Mouse (Mus musculus): ENCODE measurements around the gene Crisp2.
A peak's percentile ranks its signal among the peaks of the same experiment; 100 is the strongest.
"Not testable (repeated sequence)": the region's sequence is repeated elsewhere in the genome, so short reads cannot be mapped to it uniquely, and the experiment has no call there.

Gene Crisp2

DNA sequence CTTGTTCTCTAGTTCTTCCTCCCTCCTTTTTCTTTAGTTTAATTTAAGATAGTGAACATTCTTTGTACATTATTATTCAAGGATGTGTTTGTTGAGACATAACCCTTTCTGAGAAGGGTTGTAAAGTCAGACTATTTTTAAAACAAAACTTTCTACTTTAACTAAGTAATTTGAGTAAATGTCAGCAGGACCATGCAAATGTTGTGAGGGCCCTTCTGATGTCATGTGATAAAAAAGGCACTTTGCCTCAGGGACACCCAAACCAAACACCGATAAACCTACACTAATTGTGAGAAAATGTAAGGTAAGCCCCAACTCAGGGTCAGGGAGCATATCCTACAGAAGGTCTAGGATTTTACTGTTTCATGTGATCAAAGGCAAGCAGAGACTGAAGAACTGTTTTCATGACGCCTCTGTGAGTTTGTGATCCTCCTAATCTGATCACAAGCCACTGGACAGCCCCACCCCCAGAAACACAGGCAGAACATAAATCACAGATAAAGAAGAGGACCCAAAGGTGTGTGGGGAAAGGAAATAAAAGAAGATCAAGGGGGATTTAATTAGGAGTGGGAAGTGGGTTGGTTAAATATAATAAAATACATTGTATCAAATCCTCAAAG is at the start of gene Crisp2:
TSS of gene Crisp2 (minus strand) at position 51 of the 620 bp plus-strand sequence.
- no peak for DNase-seq

DNA sequence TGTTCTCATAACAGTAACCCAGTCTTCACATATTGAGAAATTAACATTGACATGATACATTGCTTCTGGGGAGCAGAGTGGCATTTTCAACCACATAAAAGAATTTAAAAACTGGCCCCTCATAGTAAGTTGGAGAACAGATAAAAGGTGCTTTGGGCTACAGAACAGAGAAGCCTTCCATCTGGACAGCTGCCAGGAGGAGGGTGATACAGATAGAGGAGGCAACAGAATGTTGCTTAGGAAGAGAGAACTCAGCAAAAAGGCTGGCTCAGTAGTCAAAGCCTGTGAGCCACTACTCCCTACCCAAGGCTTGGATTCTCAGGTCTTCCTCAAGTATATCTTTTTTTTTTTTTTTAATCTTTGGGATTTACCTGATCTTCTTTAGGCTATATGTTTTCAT is 48.3 kb upstream of the Crisp2 start:
- DNase-seq = no peak

DNA sequence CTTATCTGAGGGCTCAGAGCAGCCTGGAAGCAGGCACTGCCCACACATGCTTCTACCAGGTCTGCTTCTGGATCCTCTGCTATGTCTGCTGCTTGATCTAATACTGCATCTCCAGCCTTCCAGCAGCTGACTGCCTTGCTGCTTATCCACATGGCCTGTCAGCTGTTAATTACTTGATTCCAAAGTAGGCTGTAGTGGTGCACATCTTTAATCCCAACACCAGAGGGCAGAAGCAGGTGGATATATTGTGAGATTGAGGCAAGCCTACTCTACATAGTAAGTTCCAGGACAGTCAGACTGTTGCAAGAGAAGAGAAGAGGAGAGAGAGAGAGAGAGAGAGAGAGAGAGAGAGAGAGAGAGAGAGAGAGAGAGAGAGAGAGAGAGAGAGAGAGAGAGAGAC is 30.5 kb upstream of the Crisp2 start:
- DNase-seq = peak; percentile 38

DNA sequence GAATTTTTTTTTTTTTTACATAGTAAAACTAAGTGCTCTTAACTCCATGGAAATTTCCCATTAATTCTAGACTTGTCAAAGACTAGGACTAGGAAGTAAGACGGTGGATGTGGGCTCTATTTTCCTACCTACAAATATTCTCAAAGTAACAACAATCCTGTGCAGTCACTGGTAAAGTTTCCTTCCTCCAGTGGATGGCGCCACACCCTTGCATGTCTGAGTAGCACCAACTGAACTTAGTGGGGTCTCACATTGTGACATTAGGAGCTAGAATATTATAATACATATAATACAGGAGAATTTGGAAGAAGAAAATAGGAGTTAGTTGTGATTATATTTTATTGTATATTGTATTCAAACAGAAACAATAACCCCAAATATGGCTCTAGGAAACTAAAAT is 25.1 kb upstream of the Crisp2 start:
- no peak for DNase-seq

DNA sequence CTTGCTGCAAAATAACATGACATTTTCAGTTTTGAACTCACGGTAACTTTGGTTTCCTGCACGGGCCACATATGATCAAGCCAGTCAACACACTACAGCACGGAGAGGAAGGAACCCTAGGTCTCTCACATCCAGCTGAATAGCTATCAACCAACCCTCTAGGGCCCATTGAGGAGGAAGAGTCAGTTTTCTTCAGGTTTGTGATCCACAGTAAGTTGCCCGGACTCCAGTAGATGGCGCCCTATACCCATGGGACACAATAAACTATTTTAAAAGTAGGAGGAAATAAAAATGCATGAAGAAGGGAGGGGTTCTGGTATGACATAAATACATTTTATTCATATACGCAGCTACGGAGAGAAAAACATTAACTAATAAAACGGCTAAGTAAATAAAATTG is 17.7 kb upstream of the Crisp2 start:
- DNase-seq = peak; percentile 69

DNA sequence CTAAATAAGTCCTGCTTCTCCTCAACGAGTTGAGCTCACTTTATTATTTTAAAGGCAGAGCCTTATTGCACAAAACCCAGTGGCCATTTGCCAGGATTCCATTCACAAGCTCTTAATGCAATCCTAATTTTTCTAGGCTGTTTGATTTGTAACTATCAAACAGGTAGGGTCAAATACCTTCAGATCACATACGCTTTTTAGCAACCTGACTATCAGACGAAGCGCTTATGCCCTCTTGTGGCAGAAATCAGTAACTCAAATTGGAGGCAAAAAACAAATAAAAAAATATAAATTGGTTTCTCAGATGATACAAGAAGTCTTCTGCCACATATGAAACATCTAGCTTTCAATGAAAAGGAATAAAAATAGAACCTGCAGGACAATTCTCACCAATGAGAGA is 17.0 kb upstream of the Crisp2 start:
- DNase-seq = peak; percentile 38

DNA sequence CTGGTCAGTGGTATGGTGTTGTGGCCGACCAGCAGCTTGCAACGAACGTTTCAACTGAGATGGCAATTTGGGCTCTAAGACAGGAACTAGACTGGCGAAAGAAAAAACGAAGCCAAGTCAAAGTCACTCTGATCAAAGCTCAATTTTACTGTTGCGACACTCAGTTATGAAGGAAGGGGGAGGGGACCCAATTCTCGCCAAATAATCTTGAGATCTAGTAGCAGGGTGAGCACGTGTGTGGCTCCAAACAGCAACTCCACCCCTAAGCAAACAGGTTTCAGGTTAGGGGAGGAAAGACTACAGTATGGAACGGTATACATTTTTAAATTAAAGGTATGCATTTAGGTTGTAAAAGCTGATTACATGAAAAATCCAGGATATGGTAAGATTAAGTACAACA is 14.7 kb upstream of the Crisp2 start:
- DNase-seq = peak; percentile 12

DNA sequence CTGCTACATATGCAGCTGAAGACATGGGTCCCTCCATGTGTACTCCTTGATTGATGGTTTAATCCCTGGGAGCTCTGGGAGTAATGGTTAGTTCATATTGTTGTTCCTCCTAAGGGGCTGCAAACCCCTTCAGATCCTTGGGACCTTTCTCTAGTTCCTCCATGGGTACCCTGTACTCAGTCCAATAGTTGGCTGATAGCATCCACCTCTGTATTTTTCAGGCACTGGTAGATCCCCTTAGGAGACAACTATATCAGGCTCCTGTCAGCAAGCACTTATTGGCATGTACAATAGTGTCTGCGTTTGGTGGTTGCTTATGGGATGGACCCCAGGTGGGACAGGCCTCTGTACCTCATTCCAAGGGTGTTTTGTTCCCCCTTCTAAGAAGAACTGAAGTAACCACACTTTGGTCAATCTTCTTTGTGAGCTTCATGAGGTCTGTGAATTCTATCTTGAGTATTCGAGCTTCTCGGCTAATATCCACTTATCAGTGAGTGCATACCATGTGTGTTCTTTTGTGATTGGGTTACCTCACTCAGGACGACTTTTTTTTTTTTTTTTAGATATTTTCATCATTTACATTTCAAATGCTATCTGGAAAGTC is 10.6 kb upstream of the Crisp2 start:
- no peak for DNase-seq

DNA sequence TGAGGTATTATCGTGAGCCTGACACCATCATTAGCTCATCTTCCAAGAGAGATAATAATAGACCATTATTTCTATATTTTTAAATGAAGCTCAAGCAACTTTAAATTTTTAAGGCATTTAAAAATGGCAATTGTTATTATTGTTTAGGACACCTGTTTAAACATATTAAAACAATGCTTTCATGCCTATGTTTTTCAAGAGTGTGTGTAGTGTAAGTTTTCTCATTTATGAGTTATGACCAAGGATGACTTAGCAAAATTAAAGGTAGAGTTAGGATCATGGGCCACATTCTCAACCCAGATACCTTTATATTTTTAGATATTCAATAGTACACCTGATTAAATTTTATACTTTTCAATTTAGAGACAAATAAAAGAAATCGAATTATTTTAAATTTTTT is 5.5 kb upstream of the Crisp2 start:
- DNase-seq = no peak

DNA sequence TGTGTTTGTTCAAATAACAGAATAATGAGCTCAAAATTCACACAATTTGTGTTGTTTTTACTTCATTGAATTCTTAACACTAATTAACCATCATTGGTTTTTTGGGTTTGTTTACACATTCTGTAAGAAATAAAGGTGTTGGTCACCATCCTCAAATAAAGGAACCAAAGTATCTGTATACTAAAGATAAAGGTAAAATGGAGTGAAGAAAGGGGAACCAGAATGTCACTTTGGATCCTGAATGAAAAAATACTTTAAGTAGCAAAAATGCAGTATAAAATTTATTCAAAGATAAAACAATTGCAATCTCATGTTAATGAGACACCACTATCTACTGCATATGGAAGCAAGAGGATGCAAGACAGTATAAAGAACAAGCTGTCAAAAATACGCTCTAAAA is 4.8 kb upstream of the Crisp2 start:
- no peak for DNase-seq

DNA sequence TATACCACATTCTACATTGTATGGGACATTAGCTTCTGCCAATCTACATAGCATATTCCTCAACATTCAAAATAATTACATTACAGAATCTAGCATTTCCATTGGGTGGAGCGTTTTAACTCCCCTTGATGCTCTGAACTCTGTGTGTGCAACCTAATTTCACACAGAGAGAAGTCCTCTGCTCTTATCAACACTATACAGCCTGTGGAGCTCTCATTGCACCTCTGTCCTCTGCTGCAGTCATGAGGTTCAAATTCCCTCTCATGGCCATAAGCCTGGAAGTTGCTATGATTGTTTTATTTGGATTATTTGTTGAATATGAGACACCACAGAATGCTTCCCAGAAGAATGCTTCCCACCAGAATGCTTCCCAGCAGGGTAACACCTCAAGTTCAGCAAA is 4.1 kb upstream of the Crisp2 start, which contains the start of gene Rhag:
TSS of gene Rhag (plus strand) at position 193 of the 400 bp plus-strand sequence.
- no peak for DNase-seq

DNA sequence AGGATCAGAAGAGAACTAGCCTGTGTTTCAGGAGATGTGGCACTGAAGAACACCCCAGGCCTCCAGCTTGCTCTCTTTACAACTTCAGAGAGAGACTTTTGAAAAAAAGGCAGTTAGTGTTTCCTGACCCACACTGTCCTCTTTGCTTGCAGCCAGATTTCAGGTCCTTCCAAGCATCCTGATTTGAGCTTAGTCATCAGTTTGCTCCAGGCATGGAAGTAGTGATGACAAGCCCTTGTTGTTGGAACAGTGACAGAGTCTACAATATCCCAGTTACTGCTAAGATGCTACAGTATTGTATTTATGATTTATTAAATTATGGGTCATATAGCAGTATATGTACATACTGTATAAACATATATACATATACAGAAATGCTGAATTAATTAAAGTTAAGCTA is 1.3 kb upstream of the Crisp2 start:
- no peak for DNase-seq

DNA sequence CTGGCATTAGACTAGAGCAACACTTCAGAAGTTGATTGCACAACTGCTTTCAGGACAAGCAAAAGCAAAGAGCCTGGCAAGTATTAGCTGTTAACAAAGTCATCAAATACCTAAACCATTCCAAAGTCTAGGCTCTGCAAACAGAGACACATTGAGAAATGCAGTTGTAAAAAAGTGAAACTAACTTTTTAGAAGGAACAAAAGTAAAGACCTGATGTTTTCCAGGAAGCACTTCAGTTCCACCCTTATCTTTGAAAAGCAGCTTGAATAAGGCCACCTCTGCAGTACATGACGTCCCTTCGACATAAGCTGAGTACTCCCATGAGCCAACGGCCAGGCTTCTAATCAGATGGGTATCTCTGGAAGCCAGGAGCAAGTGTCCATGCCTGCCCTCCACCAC is 253 bp downstream of the Crisp2 start:
- peak; percentile 12 for DNase-seq

DNA sequence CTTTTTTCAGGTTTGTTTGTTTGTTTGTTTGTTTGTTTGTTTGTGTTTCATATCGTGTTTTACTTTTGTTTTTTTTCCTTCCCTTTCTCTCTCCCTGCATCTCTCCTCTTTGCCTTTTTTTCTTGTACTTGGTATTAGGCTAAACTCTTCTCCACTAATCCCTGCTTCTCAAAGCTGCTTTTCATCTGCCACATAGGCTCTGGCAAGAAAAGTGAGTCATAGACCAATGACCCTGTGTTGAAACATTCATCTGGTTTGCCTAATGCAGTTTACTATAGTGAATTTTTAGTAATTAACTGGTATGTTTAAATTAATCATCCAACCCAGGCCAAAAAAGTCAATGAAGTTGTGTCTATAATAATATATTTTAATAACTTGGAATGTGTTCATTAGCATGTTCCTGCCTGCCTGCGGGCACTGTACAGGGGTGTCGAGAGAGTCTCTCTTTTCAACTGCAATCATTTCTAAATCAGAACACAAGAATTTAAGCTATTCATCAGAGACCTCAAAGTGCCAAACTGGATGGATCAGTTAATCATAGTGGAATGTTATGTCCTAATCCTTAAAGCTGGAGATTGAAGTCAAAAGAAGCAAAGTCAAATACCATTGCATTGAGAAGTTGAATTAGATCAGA is 4.0 kb downstream of the Crisp2 start:
- no peak for DNase-seq

DNA sequence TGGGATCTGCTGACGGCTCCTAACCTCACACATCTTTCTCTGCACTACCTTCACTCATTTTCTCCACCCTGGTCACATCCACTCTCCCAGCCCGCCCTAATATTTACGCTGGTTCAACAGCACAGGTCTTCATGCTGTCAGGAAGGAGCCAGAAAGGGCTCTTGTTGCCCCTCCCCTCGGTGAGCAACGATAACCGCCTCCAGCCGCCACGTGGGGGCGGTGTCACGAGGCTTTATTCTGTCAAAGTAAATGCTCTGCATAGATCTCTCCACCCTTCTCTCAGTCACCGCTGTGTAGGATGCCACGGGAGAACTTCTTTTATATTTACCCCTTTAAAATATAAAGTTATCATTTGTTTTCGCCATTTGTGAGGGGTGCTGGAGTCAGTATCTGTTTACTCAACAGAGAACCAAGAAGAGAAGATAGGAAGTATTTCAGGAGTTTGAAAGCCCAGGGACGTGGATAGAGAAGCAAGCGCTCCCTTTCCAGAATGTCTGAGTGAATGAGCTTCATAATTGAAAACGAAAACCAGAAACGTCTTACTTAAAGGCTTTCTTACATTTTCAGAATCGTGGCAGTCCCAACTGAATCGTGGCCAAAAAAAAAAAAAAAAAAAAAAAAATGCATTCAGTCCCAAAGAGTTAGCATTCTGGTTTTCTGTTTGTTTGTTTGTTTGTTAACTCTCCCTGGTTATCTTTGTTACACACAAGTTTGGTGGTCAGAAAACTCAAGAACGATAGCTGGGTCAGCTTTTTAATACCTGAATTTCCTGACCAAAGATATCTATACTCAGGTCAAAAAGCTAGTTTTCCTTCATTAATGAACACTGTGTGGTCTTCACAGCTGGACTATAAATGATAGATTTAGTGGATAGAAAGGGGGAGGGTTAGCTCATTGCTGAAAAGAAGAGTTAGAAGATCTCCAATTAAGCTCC is 12.6 kb downstream of the Crisp2 start:
- peak; percentile 50 for DNase-seq

DNA sequence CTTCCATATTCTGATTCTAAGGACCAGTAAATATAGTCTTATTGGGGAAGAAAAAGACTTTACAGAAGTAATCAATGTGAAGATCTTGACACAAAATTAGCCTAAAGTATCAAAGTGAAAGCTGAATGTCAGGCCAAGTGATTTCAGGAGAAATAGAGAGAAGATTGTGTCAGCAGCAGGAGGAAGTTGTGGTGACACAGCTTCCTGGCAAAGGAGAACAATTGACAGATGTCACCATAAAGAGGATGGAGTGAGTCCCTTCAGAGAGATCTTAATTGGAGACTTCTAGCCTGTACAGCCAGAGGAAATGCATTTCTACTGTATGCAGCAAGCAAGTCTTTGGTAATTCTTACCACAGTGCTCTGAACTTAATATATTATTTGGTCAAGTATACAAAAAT is 16.9 kb downstream of the Crisp2 start:
- DNase-seq = no peak

DNA sequence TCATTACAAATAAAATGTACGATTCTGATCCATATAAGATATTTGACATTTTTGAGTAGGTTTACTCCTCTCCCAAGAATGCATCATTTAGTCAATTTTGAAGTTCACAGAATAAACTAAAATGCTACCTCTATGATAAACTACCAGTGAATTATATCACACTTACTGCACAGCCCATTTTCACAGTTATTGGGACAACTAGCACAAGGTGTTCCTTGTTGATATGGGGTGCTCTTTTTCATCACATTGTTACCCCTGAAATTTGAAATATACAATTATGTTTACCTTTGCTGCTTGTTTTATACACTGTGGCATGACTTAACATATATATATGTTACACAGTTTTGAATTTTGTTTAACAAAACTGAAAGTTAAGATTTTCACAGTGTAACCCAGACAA is 39.7 kb downstream of the Crisp2 start:
- DNase-seq = no peak

DNA sequence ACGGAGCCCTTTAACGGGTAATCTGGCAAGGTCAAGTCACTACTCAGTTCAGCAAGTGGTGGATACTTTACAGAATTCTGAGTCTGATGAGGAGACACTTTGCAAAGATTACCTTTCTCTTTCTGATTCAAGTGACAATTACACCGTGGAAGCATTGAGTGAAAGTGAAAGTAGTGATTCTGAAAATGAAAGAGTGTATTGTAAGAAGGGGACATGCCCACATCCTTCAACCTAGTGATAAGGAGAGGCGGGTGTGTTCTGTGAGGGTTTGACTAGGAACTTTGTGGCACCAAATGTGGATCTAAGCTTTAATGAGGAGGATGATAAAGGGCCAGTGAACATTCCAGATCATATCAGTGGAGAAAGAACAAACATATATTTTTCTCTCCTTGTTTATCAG is 43.1 kb downstream of the Crisp2 start:
- DNase-seq = no peak

DNA sequence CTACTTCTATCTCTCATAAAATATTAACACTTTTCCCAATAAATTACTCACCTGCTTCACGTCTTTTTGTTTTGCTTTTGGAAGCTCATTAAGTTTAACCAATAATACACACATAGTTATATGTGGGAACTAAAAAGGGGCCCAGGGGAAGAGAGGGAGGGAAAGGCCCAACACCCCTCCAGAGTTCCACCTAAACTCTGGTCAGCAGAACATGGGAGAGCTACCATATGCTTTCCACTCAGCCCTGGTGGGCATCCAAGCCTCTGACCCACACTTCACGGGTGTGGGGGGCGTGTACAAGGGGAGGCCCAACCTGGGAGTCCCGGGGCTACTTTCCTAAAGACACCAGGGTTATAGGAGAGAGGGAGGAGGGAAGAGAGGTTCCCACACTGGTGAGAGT is 75.1 kb downstream of the Crisp2 start:
- DNase-seq = no peak

DNA sequence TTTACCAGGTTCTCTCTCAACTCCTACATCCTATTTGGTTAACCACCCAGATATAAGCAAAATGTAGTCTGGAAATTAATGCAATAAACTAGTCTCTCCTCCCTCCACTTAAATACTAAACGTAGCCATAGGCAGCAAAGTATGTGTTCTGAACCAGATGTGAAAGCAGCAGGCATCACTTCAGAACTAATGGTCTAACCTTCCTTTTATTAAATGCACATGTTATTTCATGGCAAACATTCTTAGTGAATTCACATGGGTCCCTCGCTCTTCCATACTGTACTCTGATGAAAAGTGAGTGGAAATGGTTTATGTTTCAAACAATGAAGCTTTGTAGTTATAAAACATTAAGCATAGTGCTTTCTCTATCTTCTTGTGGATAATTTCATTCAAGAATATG is 75.5 kb downstream of the Crisp2 start:
- no peak for DNase-seq

DNA sequence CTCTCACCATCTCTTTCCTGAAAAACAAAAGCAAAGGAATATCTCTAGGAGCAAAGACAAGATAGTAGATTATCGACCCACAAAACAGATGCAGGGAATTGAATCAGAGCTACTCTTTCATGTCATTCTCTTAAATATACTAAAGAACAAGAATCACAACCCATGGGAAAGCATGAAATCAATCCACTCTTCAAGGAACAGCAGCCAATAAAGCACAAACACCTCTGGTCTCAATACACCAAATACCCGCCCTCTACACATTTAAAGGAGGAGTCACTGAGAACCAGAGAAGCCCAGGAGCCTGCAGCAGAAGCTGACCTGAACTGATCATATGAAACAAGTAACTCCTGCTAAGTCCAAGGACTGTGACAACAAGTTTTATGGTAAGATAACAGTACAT is 80.0 kb downstream of the Crisp2 start, which contains the start of gene Esp1:
TSS of gene Esp1 (plus strand) at position 301 of the 400 bp plus-strand sequence.
- no peak for DNase-seq

DNA sequence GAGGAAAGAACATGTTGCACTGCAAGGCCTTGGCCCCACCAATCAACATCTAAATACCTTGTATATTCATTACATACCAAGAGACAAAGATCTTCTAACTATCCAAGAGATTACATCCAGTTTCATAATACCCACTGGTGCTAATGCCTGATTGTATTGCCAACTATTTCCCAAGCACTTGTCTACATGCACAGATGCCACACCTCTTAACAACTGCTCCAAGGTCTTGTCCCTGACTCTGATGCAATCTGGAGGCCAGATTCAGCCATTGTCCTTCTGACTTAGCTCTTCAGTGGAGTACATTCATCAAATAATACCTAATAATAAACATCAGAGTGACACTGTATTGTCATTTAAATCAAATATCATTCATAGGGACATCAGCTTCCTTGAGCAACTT is 89.7 kb downstream of the Crisp2 start:
- DNase-seq = not testable (repeated sequence)

DNA sequence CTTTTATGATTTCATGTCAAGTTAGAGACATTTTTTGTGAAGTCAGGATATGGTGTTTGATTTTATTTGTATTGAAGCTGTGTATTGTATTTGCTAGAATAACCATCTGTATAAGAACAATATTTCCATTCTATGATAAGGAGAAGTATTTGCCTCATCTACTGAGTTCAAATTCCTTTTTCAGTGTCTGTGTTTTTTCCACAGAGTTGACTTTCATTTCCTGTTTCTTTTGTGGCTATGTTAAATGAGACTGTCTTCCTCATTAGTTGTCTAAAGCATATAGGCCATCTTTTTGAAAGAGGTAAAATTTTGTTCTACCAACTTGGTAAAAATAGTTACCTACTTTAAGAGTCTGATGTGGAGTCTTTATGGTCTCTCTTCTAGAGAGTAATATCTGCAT is 90.5 kb downstream of the Crisp2 start:
- DNase-seq = no peak
